Mouse (Mus musculus): ENCODE measurements around the gene 2610002M06Rik.

Gene 2610002M06Rik

DNA sequence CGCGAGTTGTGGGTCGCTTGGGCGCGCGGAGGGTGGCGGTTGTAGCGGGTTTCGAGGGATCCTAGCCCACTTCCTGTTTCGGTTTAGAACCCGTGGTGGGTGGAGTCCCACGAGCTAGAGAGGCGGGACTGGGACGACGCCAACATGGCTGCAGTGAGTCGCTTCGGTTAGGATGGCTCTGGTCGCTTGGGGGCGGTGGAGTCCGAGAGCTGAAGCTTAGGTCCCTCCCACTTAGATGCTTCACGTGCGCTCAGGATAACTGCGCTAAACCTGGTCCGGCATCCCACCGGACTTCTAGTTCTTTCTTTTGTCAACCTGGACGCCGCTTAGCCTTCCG, at the start of gene 2610002M06Rik:
Gene 2610002M06Rik, minus strand, starts transcription at position 117 of the 337 bp plus-strand sequence.
- peak; percentile 47 to 83 for DNase-seq (ENCODE audit: low spot score in 2 of 2)

DNA sequence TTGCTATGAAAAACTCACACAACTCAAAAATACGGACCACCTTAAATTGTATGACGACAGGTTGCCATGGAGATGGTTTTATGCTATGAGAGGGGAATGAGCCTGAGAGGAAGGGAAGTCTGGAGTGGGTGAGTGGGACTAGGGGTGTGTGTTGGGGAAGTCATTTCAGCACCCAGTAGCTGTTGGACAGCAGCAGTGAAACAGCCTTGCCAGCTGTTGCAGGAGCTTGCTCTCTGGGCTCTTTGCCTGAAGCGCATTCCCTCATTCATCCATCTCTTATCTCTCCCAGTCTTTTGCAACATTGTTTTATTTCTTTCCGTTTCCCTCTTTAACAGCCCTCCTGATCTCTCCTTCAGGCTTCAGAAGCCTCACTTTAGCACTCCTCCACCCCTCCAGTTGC, 42.0 kb upstream of the 2610002M06Rik start:
- DNase-seq (ENCODE audit: low spot score in 2 of 2), result no peak

DNA sequence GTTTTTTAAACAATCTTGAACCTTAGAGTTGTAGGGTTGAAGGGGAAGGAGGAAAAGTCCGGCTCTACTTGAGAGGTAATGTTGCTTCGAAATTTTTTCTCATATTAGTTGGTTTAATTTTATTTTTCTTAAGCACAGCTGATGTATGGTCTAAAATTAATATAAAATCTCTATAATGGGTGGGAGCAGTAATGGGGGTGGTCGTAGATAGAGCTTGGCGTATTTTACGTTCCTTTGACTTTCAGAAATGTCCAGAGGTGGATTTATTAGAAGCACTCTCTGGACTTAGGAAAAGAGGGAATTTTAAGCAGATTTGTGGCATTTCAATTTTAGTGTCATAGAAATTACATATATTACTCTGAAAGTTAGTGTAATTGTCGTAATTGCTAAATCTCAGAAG, 592 bp upstream of the 2610002M06Rik start:
- no peak for DNase-seq (ENCODE audit: low spot score in 2 of 2)

DNA sequence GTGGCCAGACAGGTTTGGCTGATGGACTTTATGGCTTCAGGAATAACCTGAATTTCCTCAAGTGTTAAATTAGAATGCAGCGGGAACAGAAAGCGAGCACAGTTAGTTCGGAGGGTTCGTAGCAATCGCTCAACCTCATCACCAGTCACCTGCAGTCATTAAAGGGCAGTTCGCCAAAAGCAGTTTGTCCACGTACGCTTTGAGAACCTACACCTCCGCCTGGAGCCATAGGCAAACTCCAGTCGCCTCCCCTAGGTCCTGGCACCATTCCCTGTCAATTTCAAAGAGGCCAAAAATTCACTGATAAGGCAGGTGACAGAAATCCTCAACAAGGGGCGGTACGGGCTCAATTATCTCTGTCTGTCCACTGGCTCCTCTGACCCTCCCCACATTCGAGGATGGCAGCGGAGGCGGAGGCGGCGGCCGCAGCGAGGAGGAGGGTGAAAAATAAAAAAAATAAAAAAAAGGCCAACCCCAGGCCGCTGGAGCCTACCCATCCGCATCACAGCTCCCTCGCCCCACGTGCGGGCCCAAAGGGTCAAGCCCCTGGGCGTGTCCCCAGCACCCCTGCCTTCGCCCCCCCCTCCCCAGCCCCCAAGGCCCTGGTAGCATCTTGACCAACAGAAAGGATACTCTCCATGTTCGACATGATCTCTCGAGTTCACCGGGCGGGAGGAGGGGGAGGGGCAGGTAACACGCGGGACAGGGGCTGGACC, 474 bp downstream of the 2610002M06Rik start:
- peak; percentile 7 to 18 for DNase-seq (ENCODE audit: low spot score in 2 of 2)

DNA sequence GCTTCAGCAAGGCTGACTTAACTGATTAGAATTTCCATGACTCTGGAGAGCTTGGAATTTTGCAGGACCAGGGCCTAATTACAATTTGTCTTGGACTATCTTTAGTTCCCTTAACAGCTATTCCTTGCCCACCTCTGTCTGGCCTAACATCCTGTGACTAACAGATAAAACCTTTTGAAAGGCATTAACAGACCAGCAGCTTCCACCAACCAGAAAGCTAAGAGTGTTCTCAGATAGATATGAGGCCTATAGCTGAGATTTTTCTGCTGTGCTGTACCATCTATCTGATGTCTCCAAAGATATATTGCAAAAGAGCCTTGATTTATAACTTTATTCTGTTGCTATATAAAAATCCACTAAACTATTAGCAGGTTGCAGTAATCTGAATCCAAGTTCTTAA, 4.0 kb downstream of the 2610002M06Rik start:
- DNase-seq (ENCODE audit: low spot score in 2 of 2), result no peak

DNA sequence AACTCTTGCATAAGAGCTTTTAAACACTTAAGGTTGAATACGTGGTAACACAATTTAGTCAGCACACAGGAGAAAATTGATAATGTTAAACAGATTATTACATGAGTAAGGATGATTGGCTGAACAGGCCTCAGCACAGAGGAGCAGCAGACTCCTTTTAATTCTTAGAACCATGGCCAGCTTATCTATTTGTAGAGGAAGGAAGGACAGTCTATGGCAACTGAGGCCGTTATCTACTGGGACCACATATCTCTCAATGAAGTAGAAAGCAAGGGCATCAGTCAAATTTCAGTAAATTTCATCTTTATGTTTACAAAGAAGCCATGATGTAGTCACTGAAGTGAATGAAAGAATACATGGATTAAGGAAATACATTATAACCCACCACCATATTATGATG, 19.2 kb downstream of the 2610002M06Rik start:
- no peak for DNase-seq (ENCODE audit: low spot score in 2 of 2)

DNA sequence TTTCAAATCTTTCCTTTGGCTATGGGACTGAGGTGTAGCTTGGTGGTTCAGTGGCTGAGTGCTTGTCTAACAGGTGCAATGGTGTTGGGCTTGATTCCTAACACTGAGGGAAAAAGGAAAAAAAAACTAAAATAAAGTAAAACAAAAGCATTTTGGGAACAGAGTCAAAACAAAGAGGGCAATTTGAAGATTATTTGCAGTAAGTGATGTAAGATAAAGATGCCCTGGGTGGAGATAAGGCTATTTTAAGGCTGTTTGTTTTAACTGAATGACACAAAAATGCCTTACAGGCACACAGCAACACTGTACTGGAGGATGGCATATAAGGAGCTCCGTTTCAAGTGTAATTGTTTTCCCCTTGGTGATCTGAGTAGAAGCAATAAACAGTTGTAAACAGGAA, 20.3 kb downstream of the 2610002M06Rik start:
- DNase-seq (ENCODE audit: low spot score in 2 of 2), result no peak

DNA sequence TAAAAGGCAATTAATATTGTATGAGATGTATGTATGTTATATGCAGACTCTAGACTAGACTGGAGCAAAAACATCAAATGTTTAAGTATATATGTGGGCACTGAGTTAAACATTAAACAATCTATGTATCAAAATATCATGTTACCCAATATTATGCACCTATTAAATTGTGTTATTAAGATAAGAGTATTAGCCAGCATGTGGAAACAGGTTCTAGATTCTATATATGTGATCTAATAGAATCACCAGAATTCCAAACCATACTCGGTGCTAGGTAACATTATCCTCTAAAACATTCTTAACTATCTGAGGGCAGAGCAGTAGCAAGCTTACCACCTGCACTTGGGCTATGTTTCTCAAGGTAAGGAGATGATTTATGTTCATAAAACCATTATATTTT, 23.8 kb downstream of the 2610002M06Rik start, which contains the start of gene Tent5d:
Gene Tent5d, plus strand, starts transcription at position 301 of the 400 bp plus-strand sequence.
- DNase-seq (ENCODE audit: low spot score in 2 of 2), result no peak

DNA sequence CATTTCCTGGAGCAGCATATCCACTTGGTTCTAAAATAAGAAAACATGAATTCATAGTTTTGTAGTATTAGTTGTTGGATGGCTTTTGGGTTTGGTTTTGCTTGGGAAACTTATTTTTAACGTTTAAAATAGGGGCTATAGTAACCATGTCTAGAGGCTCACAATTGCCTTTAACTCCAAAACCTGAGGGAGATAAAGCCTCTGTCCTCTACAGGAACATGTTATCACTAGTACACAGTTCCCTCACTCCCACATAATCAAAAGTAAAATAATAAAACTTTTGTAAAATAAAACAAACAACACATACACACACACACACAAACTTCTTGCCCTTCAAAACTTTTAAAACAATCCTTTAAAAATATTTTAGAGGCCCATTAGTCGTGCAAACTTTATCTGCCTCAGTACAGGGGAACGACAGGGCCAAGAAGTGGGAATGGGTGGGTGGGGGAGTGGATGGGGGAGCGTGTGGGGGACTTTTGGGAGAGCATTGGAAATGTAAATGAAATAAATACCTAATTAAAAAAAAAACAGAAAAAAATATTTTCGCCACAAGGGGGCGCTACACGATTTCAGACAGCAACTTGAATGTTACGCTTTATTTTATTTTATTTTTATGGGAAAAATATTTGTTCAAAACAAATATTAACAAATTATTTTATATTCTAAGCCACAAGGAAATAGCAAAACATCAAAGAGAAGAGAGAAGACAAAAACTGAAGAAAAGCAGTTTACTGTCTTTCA, 25.2 kb downstream of the 2610002M06Rik start:
- DNase-seq (ENCODE audit: low spot score in 2 of 2), result no peak

DNA sequence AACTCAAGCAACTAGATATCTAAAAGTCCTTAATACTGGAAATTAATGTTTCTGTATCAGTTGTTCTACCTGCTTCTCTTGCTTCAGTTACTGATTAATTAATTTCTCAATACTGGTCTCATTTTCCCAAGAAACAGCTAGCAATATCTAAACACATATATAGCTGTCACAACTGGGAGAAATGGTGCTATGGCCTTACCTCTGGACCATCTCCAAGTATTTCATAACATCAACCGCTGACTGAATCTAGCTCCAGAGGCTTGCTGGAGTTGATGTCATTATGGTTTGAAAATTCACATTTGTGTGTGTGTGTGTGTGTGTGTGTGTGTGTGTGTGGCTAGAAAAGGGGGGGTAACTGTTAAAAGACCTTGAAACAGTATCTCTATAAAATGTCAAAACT, 26.0 kb downstream of the 2610002M06Rik start:
- DNase-seq (ENCODE audit: low spot score in 2 of 2), result no peak

DNA sequence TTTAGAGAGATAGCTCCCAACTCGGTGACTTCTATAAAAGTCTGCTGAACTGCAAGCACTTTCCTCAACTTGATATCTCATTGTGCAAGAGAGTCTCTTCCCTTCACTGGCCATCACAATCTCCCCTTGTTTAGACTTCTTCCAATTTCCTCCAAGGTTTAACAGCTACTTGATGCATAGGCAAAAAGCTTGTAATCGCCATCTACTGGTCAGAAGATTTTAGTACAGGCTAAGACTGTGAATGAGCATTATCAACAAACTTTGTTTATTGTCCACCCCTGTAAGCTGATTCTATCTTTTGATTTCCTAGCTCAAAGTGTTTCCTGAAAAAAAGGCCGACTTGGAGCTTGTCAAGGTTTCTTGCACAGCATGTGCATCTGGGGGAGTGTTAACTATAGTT, 48.2 kb downstream of the 2610002M06Rik start:
- no peak for DNase-seq (ENCODE audit: low spot score in 2 of 2)
